Mouse (Mus musculus) CD4-positive, CD25-positive, alpha-beta regulatory T cell, adult 4 months (primary cell): ENCODE measurements around the gene Wbp1. TPM values are rescaled to one million over a fixed set of nuclear protein-coding genes. Genes with fewer than 3 reads are reported as not detected.
A peak's percentile ranks its signal among the peaks of the same experiment; 100 is the strongest.

Experiments
- ATAC-seq: one replicate; pipeline ENCODE4 v1.8.0; 2017
- polyA plus RNA-seq, 2 experiments: library from polyadenylated mRNA; unstranded; fragments of 100-300 nt; shearing (Covaris generic); gene quantifications; one replicate each; pipeline ENCODE4 v1.2.1; 2017

The Wbp1 gene
- polyA plus RNA-seq, 2 experiments from 2014 or later: 20.4 to 23.6 TPM

- ATAC-seq: peak; percentile 65
Measured at GRCm38 (mm10) chr6:83115682-83116372, 5.5 kb downstream of the Wbp1 start.

GRCm38 (mm10) chr6:83115011-83115671, 6.2 kb downstream of the Wbp1 start, which contains the start of gene Mogs:
Gene Mogs (plus strand): TSS chr6:83115496.
- peak; percentile 92 for ATAC-seq

- ATAC-seq: no peak
Measured at GRCm38 (mm10) chr6:83111510-83112136, 9.7 kb downstream of the Wbp1 start.

- ATAC-seq: peak; percentile 79
Measured at GRCm38 (mm10) chr6:83108762-83109668, 12.3 kb downstream of the Wbp1 start, which contains the start of gene Mrpl53. Gene Mrpl53 (plus strand): TSS chr6:83109040.

- ATAC-seq: peak; percentile 50
Measured at GRCm38 (mm10) chr6:83107566-83108400, 13.6 kb downstream of the Wbp1 start.

GRCm38 (mm10) chr6:83104158-83104557, 17.2 kb downstream of the Wbp1 start:
- no peak for ATAC-seq

GRCm38 (mm10) chr6:83103130-83103650, 18.2 kb downstream of the Wbp1 start:
- no peak for ATAC-seq

- peak; percentile 75 for ATAC-seq
Measured at GRCm38 (mm10) chr6:83101688-83102556, 19.4 kb downstream of the Wbp1 start.

- ATAC-seq: peak; percentile 89
Measured at GRCm38 (mm10) chr6:83101316-83101687, 20.1 kb downstream of the Wbp1 start, which contains the start of the genes Ccdc142 and Gm42688. Gene Ccdc142 (plus strand): TSS chr6:83101601. Gene Gm42688 (plus strand): TSS chr6:83101617.

- no peak for ATAC-seq
Measured at GRCm38 (mm10) chr6:83098411-83098810, 22.9 kb downstream of the Wbp1 start.

GRCm38 (mm10) chr6:83095968-83096367, 25.4 kb downstream of the Wbp1 start:
- ATAC-seq: peak; percentile 98

- no peak for ATAC-seq
Measured at GRCm38 (mm10) chr6:83092416-83093127, 28.8 kb downstream of the Wbp1 start.

GRCm38 (mm10) chr6:83087926-83088260, 33.5 kb downstream of the Wbp1 start:
- no peak for ATAC-seq

- ATAC-seq: peak; percentile 45
Measured at GRCm38 (mm10) chr6:83087205-83087925, 34.0 kb downstream of the Wbp1 start.

- ATAC-seq: peak; percentile 66
Measured at GRCm38 (mm10) chr6:83086121-83087035, 35.0 kb downstream of the Wbp1 start, which contains the start of gene Lbx2. Gene Lbx2 (plus strand): TSS chr6:83086367.

GRCm38 (mm10) chr6:83084477-83084876, 36.9 kb downstream of the Wbp1 start:
- no peak for ATAC-seq

- ATAC-seq: no peak
Measured at GRCm38 (mm10) chr6:83083497-83083896, 37.9 kb downstream of the Wbp1 start.

- ATAC-seq: no peak
Measured at GRCm38 (mm10) chr6:83080210-83080609, 41.1 kb downstream of the Wbp1 start.
